Comparison of ENCODE assay signal across 7 mouse cellular contexts in the genomic region with DNA sequence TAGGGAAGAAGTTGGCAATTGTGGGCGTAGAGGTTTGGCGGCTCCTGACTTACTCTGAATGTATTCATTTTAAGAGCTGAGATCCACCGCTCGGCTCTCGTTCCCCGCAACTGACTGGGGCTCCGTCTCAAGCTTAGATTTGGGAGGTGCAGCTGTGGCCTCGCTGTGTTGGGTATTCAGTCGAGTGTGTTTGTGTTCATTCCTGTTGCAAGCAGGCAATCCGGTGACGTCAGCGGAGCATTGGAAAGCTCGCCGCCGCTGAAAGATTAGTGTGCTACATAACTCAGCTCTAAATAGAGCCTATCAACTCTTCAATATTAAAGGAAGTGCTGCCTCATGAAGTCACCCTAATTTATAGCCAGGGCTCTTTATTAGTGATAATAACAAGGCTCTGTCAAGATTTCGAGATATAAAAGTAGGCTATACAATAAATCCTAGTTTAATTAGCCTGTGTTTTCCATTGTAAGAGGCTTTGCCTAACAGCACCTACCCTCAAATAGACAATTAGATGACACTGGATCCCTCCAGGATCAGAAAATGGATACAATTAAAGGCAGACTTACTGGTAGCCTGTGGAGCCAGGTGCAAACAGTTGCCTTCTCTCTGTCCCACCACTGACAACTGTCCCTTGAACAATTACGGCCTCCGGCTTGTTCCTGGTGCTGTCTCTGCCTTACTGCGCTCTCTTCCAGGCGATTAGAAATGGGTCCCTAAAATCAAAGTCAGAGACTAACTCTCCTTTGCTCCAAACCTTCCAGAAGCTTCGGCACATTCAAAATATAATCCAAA. TPM values are rescaled to one million over a fixed set of nuclear protein-coding genes. Genes with fewer than 3 reads are reported as not detected.
DNase-seq lines count a peak whose midpoint lies in the region; ATAC-seq and TF ChIP-seq lines count a peak whose summit lies in the region.

No protein-coding gene starts in this region.

- TF ChIP-seq CTCF in kidney, postnatal 0 days (IDR thresholded peaks at IDR 0.05; ENCODE audit: low read depth): no peak
- no peak for TF ChIP-seq CTCF in cortical plate, adult 2 months (IDR thresholded peaks at IDR 0.05; ENCODE audit: extremely low read depth, insufficient read depth, low read length)

- H3K4me1 ChIP-seq in kidney, postnatal 0 days (replicated peaks; ENCODE audit: insufficient read depth, low read length): peaks cover 3% of the 10 kb centered on the region; the same call in 1 of the 2 replicates
- no peaks in the 10 kb centered on the region for H3K4me1 ChIP-seq in cortical plate, adult 2 months (ENCODE audit: control insufficient read depth, insufficient read depth, low read length)
- no peaks in the 10 kb centered on the region for H3K4me1 ChIP-seq in limb, embryonic 15.5 days
- no peaks in the 10 kb centered on the region for H3K4me1 ChIP-seq in liver, embryonic 11.5 days (replicated peaks; ENCODE audit: control insufficient read depth, insufficient read depth, low read length)

- no peak for ATAC-seq in kidney, postnatal 0 days (replicated peaks; ENCODE audit: low FRiP score, low read depth)
- ATAC-seq in limb, embryonic 15.5 days (ENCODE audit: insufficient number of reproducible peaks, low FRiP score, low TSS enrichment, low read depth): no peak
- no peak for ATAC-seq in liver, embryonic 11.5 days (replicated peaks; ENCODE audit: low FRiP score)

- H3K27me3 ChIP-seq in kidney, postnatal 0 days (ENCODE audit: insufficient read depth, low read length): no peaks in the 10 kb centered on the region
- H3K27me3 ChIP-seq in limb, embryonic 15.5 days: no peaks in the 10 kb centered on the region
- no peaks in the 10 kb centered on the region for H3K27me3 ChIP-seq in liver, embryonic 11.5 days (replicated peaks; ENCODE audit: control insufficient read depth, insufficient read depth, low read length)

- WGBS in kidney, postnatal 0 days: 57% methylated on average over 21 of the region's 21 CpGs
- WGBS in limb, embryonic 15.5 days: 56% methylated on average over 21 of the region's 21 CpGs
- WGBS in liver, embryonic 11.5 days: 83% methylated on average over 21 of the region's 21 CpGs

- no peak overlapping the region for H3K4me3 ChIP-seq in kidney, postnatal 0 days (replicated peaks; ENCODE audit: low read depth, low read length)
- H3K4me3 ChIP-seq in cortical plate, adult 2 months (ENCODE audit: insufficient read depth, low read length): peak overlapping the region; percentile 15
- no peak overlapping the region for H3K4me3 ChIP-seq in limb, embryonic 15.5 days
- H3K4me3 ChIP-seq in liver, embryonic 11.5 days (ENCODE audit: low read depth, low read length): no peak overlapping the region

- TF ChIP-seq POLR2A in cortical plate, adult 2 months (IDR thresholded peaks at IDR 0.05; ENCODE audit: extremely low read depth, insufficient read depth, low read length): no peak

- no peaks in the 10 kb centered on the region for H3K36me3 ChIP-seq in kidney, postnatal 0 days (ENCODE audit: insufficient read depth, low read length)
- H3K36me3 ChIP-seq in limb, embryonic 15.5 days: no peaks in the 10 kb centered on the region
- H3K36me3 ChIP-seq in liver, embryonic 11.5 days (ENCODE audit: control insufficient read depth, insufficient read depth, low read length): no peaks in the 10 kb centered on the region

- no peak overlapping the region for H3K27ac ChIP-seq in kidney, postnatal 0 days
- H3K27ac ChIP-seq in cortical plate, adult 2 months (ENCODE audit: insufficient read depth, low read length): no peak overlapping the region
- 0 out of 2 replicates have a peak overlapping the region, but pooled peaks have one; percentile 17 for H3K27ac ChIP-seq in limb, embryonic 15.5 days
- no peak overlapping the region for H3K27ac ChIP-seq in liver, embryonic 11.5 days (ENCODE audit: low read depth, low read length)

- peak; percentile 40 for DNase-seq in kidney, postnatal 0 days (ENCODE audit: low spot score)
- DNase-seq in kidney, adult 11 months: no peak
- peak; percentile 8 to 33 for DNase-seq in frontal cortex, postnatal 10 days (ENCODE audit: low spot score in 2 of 2)
- DNase-seq in liver, embryonic 11.5 days (ENCODE audit: low spot score): no peak
- no peak for DNase-seq in cerebellum, adult 8-10 months

- H3K9ac ChIP-seq in kidney, postnatal 0 days (ENCODE audit: low read depth, low read length): no peak overlapping the region
- no peak overlapping the region for H3K9ac ChIP-seq in limb, embryonic 15.5 days
- no peak overlapping the region for H3K9ac ChIP-seq in liver, embryonic 11.5 days (ENCODE audit: low read depth, low read length)

- no peaks in the 10 kb centered on the region for H3K9me3 ChIP-seq in kidney, postnatal 0 days (replicated peaks; ENCODE audit: low read length)
- no peaks in the 10 kb centered on the region for H3K9me3 ChIP-seq in limb, embryonic 15.5 days
- no peaks in the 10 kb centered on the region for H3K9me3 ChIP-seq in liver, embryonic 11.5 days (ENCODE audit: control insufficient read depth, low read length)

- H3K4me2 ChIP-seq in kidney, postnatal 0 days (ENCODE audit: low read length): 0 out of 2 replicates have a peak overlapping the region, but pooled peaks have one; percentile 11
- H3K4me2 ChIP-seq in limb, embryonic 15.5 days: 0 out of 2 replicates have a peak overlapping the region, but pooled peaks have one; percentile 17
- no peak overlapping the region for H3K4me2 ChIP-seq in liver, embryonic 11.5 days

RNA-seq across cellular contexts. Expression of gene Fez2, which starts 36.4 kb away (rescaled TPM):
- 46.5 and 47.7 TPM in 2 replicates for polyA plus RNA-seq in kidney, postnatal 0 days (2015; fragmentation: Nextera tagmentation; extraction: Ambion mirVana)
- polyA plus RNA-seq in cortical plate, adult 2 months (2012; rRNA removed): 61.6 and 63.2 TPM in 2 replicates
- 38.7 and 41.7 TPM in 2 replicates for polyA plus RNA-seq in limb, embryonic 15.5 days (2015; fragmentation: Nextera tagmentation; extraction: Ambion mirVana)
- 30.9 and 33.3 TPM in 2 replicates for polyA plus RNA-seq in liver, embryonic 11.5 days (2014; fragmentation: Nextera tagmentation; extraction: Ambion mirVana)

RNA-seq across cellular contexts. Expression of gene Vit, which starts 53.5 kb away (rescaled TPM):
- 0.76 and 0.87 TPM in 2 replicates for polyA plus RNA-seq in kidney, postnatal 0 days (2015; fragmentation: Nextera tagmentation; extraction: Ambion mirVana)
- 1.5 and 2.0 TPM in 2 replicates for polyA plus RNA-seq in cortical plate, adult 2 months (2012; rRNA removed)
- polyA plus RNA-seq in limb, embryonic 15.5 days (2015; fragmentation: Nextera tagmentation; extraction: Ambion mirVana): 1.5 and 1.9 TPM in 2 replicates
- 0.08 and 0.12 TPM in 2 replicates for polyA plus RNA-seq in liver, embryonic 11.5 days (2014; fragmentation: Nextera tagmentation; extraction: Ambion mirVana)

Comparison
In these comparisons a context has a peak if more than half of its experiments do, and no peak if none do; other contexts are left out.
1. DNase-seq: peak in kidney, postnatal 0 days (single experiment) and frontal cortex, postnatal 10 days (2 of 2); none in kidney, adult 11 months (single experiment), liver, embryonic 11.5 days (single experiment) and cerebellum, adult 8-10 months (single experiment).